14 mouse cellular contexts compared by ENCODE assay signal in the genomic region with DNA sequence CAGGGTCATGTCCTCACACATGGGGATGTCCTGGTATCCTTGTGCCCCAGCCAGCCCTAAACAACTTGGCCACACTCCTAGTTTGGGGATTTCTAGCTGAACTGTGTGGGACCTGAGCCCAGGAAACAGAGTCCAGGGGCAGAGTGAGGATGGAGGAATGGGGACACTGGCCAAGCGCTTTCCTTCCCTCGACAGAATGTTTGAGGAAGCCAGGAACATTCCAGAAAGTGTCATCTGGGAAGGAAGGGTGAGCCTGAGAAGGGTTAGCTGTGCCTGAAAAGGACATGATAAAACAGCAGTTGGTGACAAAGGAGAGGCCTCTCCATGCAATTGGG. TPM values are rescaled to one million over a fixed set of nuclear protein-coding genes. Genes with fewer than 3 reads are reported as not detected.
A peak's percentile ranks its signal among the peaks of the same experiment; 100 is the strongest.
DNase-seq lines count a peak whose midpoint lies in the region; ATAC-seq lines count a peak whose summit lies in the region.
"Had no signal": no experiment of that assay in that cellular context is flagged by ENCODE, and none has a peak within 500 bp of the region (broad histone marks: within the 10 kb centered on the region; RNA-seq: fewer than 3 reads in every experiment).

No protein-coding gene starts in this region.

- ATAC-seq in lung, embryonic 16.5 days (ENCODE audit: low read depth), result peak; percentile 84
- ATAC-seq in hindbrain, embryonic 16.5 days, result no peak
- no peak for ATAC-seq in erythroblast, adult 5-6 weeks (replicated peaks; ENCODE audit: low FRiP score, poor library complexity, severe bottlenecking)
- ATAC-seq in megakaryocyte, adult 5-6 weeks (ENCODE audit: poor library complexity, severe bottlenecking), result no peak
- ATAC-seq: intestine, embryonic 16.5 days; midbrain, embryonic 15.5 days had no signal

- H3K27me3 ChIP-seq in heart, embryonic 10.5 days (ENCODE audit: insufficient read depth, poor library complexity, severe bottlenecking), result no peaks in the 10 kb centered on the region
- no peaks in the 10 kb centered on the region for H3K27me3 ChIP-seq in lung, embryonic 16.5 days (ENCODE audit: control insufficient read depth, insufficient read depth, low read depth, low read length)
- H3K27me3 ChIP-seq in hindbrain, embryonic 16.5 days (replicated peaks; ENCODE audit: control insufficient read depth, insufficient read depth, low read length), result no peaks in the 10 kb centered on the region
- H3K27me3 ChIP-seq: embryonic facial prominence, embryonic 12.5 days; limb, embryonic 13.5 days; midbrain, embryonic 15.5 days had no signal

- H3K4me3 ChIP-seq in heart, embryonic 10.5 days, result no peak overlapping the region
- H3K4me3 ChIP-seq in lung, embryonic 16.5 days (ENCODE audit: low read length), result no peak overlapping the region
- no peak overlapping the region for H3K4me3 ChIP-seq in hindbrain, embryonic 16.5 days (ENCODE audit: low read length)
- H3K4me3 ChIP-seq: embryonic facial prominence, embryonic 12.5 days; limb, embryonic 13.5 days; midbrain, embryonic 15.5 days had no signal

- peak; percentile 49 for DNase-seq in heart, adult 8-10 months (ENCODE audit: low spot score)
- no peak for DNase-seq in heart, embryonic 10.5 days (ENCODE audit: low spot score)
- DNase-seq in urinary bladder, postnatal 14 days (ENCODE audit: low spot score), result peak; percentile 41
- DNase-seq in urinary bladder, postnatal 36 days (ENCODE audit: low spot score in 2 of 2), result no peak

- H3K27ac ChIP-seq in heart, embryonic 10.5 days, result no peak overlapping the region
- H3K27ac ChIP-seq in lung, embryonic 16.5 days (ENCODE audit: low read length), result peak overlapping the region; percentile 85
- no peak overlapping the region for H3K27ac ChIP-seq in hindbrain, embryonic 16.5 days (ENCODE audit: low read depth, low read length)
- H3K27ac ChIP-seq: embryonic facial prominence, embryonic 12.5 days; macrophage; midbrain, embryonic 15.5 days had no signal

- H3K4me1 ChIP-seq in heart, embryonic 10.5 days, result peaks cover 11% of the 10 kb centered on the region; the same call in 1 of the 2 replicates
- peaks cover 40% of the 10 kb centered on the region for H3K4me1 ChIP-seq in lung, embryonic 16.5 days (replicated peaks; ENCODE audit: control insufficient read depth, insufficient read depth, low read length)
- H3K4me1 ChIP-seq in hindbrain, embryonic 16.5 days (ENCODE audit: control insufficient read depth, insufficient read depth, low read depth, low read length), result no peaks in the 10 kb centered on the region; the same call in 1 of the 2 replicates
- H3K4me1 ChIP-seq: embryonic facial prominence, embryonic 12.5 days; midbrain, embryonic 15.5 days had no signal

- 79% methylated on average over 2 of the region's 2 CpGs for WGBS in heart, embryonic 10.5 days
- 35% methylated on average over 2 of the region's 2 CpGs for WGBS in lung, embryonic 16.5 days
- WGBS in hindbrain, embryonic 16.5 days, result 62% methylated on average over 2 of the region's 2 CpGs

- H3K9me3 ChIP-seq in heart, embryonic 10.5 days, result no peaks in the 10 kb centered on the region
- H3K9me3 ChIP-seq in lung, embryonic 16.5 days (ENCODE audit: control insufficient read depth, low read length), result no peaks in the 10 kb centered on the region
- no peaks in the 10 kb centered on the region for H3K9me3 ChIP-seq in hindbrain, embryonic 16.5 days (ENCODE audit: control insufficient read depth, low read length)
- H3K9me3 ChIP-seq: embryonic facial prominence, embryonic 12.5 days; G1E; limb, embryonic 13.5 days; midbrain, embryonic 15.5 days had no signal

- peaks cover 11% of the 10 kb centered on the region; the same call in 1 of the 2 replicates for H3K36me3 ChIP-seq in heart, embryonic 10.5 days
- 0 out of 2 replicates have a peak, but pooled peaks cover 4% of the 10 kb centered on the region for H3K36me3 ChIP-seq in lung, embryonic 16.5 days (ENCODE audit: control insufficient read depth, insufficient read depth, low read length)
- no peaks in the 10 kb centered on the region for H3K36me3 ChIP-seq in hindbrain, embryonic 16.5 days (ENCODE audit: control insufficient read depth, insufficient read depth, low read length)
- H3K36me3 ChIP-seq: embryonic facial prominence, embryonic 12.5 days; G1E; midbrain, embryonic 15.5 days had no signal

- H3K9ac ChIP-seq in lung, embryonic 16.5 days (ENCODE audit: low read length), result no peak overlapping the region
- no peak overlapping the region for H3K9ac ChIP-seq in hindbrain, embryonic 16.5 days (ENCODE audit: low read depth, low read length)
- H3K9ac ChIP-seq: embryonic facial prominence, embryonic 12.5 days; limb, embryonic 13.5 days; midbrain, embryonic 15.5 days had no signal

- H3K4me2 ChIP-seq in lung, embryonic 16.5 days (ENCODE audit: low read depth, low read length), result no peak overlapping the region
- no peak overlapping the region for H3K4me2 ChIP-seq in hindbrain, embryonic 16.5 days (ENCODE audit: low read length)
- H3K4me2 ChIP-seq: embryonic facial prominence, embryonic 12.5 days; limb, embryonic 13.5 days; midbrain, embryonic 15.5 days had no signal

RNA-seq across cellular contexts. Expression of a gene that starts 42.0 kb away (rescaled TPM):
- 10 to 100 TPM; 12.2 to 18.8 (median 17.0) TPM for total RNA-seq in heart, adult 8-10 months (2022)
- 8.9 and 9.0 TPM in 2 replicates for polyA plus RNA-seq in heart, embryonic 10.5 days (2016; fragmentation: Nextera tagmentation; extraction: Ambion mirVana)
- 16.4 and 16.7 TPM in 2 replicates for polyA plus RNA-seq in lung, embryonic 16.5 days (2015; fragmentation: Nextera tagmentation; extraction: Ambion mirVana)
- 2.6 and 4.2 TPM in 2 replicates for polyA plus RNA-seq in hindbrain, embryonic 16.5 days (2015; fragmentation: Nextera tagmentation; extraction: Ambion mirVana)
- total RNA-seq in erythroblast, adult 5-6 weeks (2015; ENCODE audit: low replicate concordance), result 42.0 and 48.8 TPM in 2 replicates
- 30.0 and 33.7 TPM in 2 replicates for total RNA-seq in erythroblast, adult 5-6 weeks (2017; ENCODE audit: low replicate concordance)
- total RNA-seq in megakaryocyte, adult 5-6 weeks (2015), result 188 and 204 TPM in 2 replicates
- 121 and 157 TPM in 2 replicates for total RNA-seq in megakaryocyte, adult 5-6 weeks (2017)

Comparison
In these comparisons a context has a peak if more than half of its experiments do, and no peak if none do; other contexts are left out.
1. DNase-seq: peak in heart, adult 8-10 months (single experiment) and urinary bladder, postnatal 14 days (single experiment); none in heart, embryonic 10.5 days (single experiment) and urinary bladder, postnatal 36 days (0 of 2).